Mouse (Mus musculus) ovary, postnatal 14 days (tissue): ENCODE data around the gene Stra6l.

Experiments used
- DNase-seq: peaks from one replicate; pipeline ENCODE4 v3.0.0; 2022; ENCODE audit warnings: low spot score

Gene Stra6l

GRCm38 (mm10) chr4:45917091-45917490 is 68.6 kb downstream of the Stra6l start:
- DNase-seq = no peak

GRCm38 (mm10) chr4:45921663-45922435 is 73.4 kb downstream of the Stra6l start:
- DNase-seq = no peak

DNA sequence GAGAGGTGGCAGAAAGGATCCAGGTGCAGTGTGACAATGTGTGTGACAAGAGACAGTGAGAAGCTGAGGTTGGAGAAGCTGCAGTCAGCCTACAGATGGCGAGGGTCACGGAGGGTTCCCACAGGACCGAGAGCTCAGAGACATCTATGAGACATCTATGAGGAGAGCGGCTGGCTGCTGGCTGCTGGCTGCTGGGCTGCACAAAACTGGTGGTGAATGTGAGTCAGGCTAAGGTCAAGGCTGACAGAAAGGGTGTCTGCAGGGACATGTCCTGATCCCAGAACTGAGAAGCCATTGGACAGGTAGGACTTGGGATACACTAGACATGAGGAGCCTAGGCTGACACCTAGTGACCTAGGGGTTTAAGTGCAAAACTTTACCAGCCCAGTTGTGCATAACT is 75.5 kb downstream of the Stra6l start:
- DNase-seq = no peak

GRCm38 (mm10) chr4:45928561-45928960 is 80.1 kb downstream of the Stra6l start:
- DNase-seq = no peak
